Mouse (Mus musculus): ENCODE data around the gene Pde5a.

DNA sequence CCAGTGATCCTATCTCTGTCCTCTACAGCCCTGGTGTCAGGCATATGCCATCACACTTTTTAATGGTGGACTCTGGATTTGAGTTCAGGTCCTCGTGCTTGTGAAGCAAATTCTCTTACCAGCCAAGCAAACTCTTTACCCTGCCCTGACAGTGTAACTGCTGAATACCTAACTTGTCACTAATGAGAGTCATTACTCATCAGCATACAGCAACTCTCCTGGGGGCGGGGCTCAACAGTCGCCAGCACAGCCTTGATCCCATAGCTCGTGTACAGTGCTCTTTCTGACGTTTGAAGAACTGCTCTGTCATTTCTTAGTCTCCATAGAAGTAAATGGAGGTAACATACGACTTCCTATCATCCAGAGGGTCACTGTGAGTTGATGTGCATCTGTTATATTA lies 169.5 kb downstream of the Pde5a start:
- no peak for TF ChIP-seq CTCF (IDR thresholded peaks at IDR 0.05; ENCODE audit: insufficient read depth, low read length)
- no peak for TF ChIP-seq POLR2A (IDR thresholded peaks at IDR 0.05; ENCODE audit: borderline replicate concordance, extremely low read depth, low read depth, low read length)

Measured in lung, adult 2 months (tissue).